Mouse (Mus musculus) thymus, adult 2 months (tissue): ENCODE measurements around the gene Nrg3.

ENCODE experiments used
- CTCF ChIP-seq: fragments of 200-500 bp; IDR thresholded peaks from 2 replicates; pipeline ENCODE4 v1.5.1; 2012; ENCODE audit warnings: mild to moderate bottlenecking, control low read depth, low read length, moderate library complexity, borderline replicate concordance; ENCODE audit not compliant: control insufficient read depth, poor library complexity, insufficient read depth; ENCODE audit errors: extremely low read depth
- POLR2A ChIP-seq: fragments of 200-500 bp; IDR thresholded peaks from 2 replicates; pipeline ENCODE4 v1.6.1; 2012; ENCODE audit warnings: mild to moderate bottlenecking, low read length, control low read depth, moderate library complexity; ENCODE audit not compliant: control insufficient read depth, poor library complexity, insufficient read depth; ENCODE audit errors: extremely low read depth

GRCm38 (mm10) chr14:39317424-39318110 is 155.3 kb downstream of the Nrg3 start:
- TF ChIP-seq POLR2A (no peak), CTCF (no peak)
